Mouse (Mus musculus): Measurements from ENCODE around the gene Faim2.

GRCm38 (mm10) chr15:99469067-99469466 is 58.9 kb downstream of the Faim2 start:
- TF ChIP-seq CTCF (IDR thresholded peaks at IDR 0.05) (peak; percentile 94), EP300 (IDR thresholded peaks at IDR 0.05) (peak; percentile 47)

All from lung, postnatal 0 days (tissue).